Mouse (Mus musculus) ES-Bruce4 (cell line): ENCODE data around the gene Plxna4.

Source experiments
- CTCF ChIP-seq: IDR thresholded peaks from one replicate; pipeline ENCODE4 v1.8.1; 2011; ENCODE audit warnings: low read depth, low read length
- EP300 ChIP-seq: IDR thresholded peaks from 2 replicates; pipeline ENCODE4 v1.6.1; 2011; ENCODE audit warnings: low read depth, low read length; ENCODE audit not compliant: insufficient read depth
- POLR2A ChIP-seq: IDR thresholded peaks from one replicate; pipeline ENCODE4 v1.8.1; 2011; ENCODE audit warnings: low read length; ENCODE audit not compliant: insufficient read depth

DNA sequence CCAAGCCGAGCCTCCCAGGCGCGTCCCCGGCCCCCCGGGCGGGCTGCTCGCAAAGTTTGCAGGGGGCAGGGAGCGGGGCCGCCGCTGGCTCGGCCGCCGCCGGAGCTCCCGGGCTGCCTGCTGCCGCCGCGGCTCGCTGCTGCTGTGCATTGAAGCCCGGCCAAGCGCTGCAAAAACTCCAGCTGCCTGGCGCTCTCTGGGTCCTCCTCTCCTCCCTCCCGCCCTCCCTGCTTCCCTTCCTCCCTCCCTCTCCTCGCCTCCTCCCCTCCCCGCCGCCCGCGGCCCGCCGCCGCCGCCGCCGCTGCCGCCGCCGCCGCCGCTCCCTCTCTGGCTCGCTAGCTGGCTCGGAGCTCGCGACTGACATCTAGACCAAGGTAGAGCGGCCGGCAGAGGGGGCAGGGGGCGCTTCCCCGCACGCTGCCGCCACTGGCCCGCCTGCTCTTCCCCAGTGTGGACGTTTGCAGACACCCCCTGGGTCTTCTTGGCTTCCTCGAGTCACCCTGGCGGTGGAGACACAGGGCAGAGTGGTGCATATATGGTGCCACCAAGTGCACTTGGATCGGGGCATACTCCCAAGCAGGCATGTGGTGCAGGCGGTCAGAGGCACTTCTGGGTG lies at the start of gene Plxna4:
- no peak for TF ChIP-seq CTCF
- TF ChIP-seq POLR2A: no peak
- no peak for TF ChIP-seq EP300
